Mouse (Mus musculus): ENCODE measurements around the gene Gnaq. TPM values are rescaled to one million over a fixed set of nuclear protein-coding genes. Genes with fewer than 3 reads are reported as not detected.

Gnaq gene
- total RNA-seq, 2 experiments from 2014 or later = 47.2 to 53.6 TPM

GRCm38 (mm10) chr19:16301336-16301735, 168.7 kb downstream of the Gnaq start:
- DNase-seq (ENCODE audit: low spot score in 2 of 2) = no peak

GRCm38 (mm10) chr19:16309031-16309430, 176.4 kb downstream of the Gnaq start:
- DNase-seq (ENCODE audit: low spot score in 2 of 2) = no peak

- DNase-seq (ENCODE audit: low spot score in 2 of 2) = no peak
Measured at GRCm38 (mm10) chr19:16314295-16314821, 181.7 kb downstream of the Gnaq start.

GRCm38 (mm10) chr19:16315525-16315924, 182.9 kb downstream of the Gnaq start:
- no peak for DNase-seq (ENCODE audit: low spot score in 2 of 2)

GRCm38 (mm10) chr19:16318128-16318811, 185.6 kb downstream of the Gnaq start:
- DNase-seq (ENCODE audit: low spot score in 2 of 2) = no peak

GRCm38 (mm10) chr19:16319986-16320385, 187.4 kb downstream of the Gnaq start:
- DNase-seq (ENCODE audit: low spot score in 2 of 2) = no peak

- DNase-seq (ENCODE audit: low spot score in 2 of 2) = no peak
Measured at GRCm38 (mm10) chr19:16322986-16323385, 190.4 kb downstream of the Gnaq start.

GRCm38 (mm10) chr19:16324239-16324638, 191.6 kb downstream of the Gnaq start:
- no peak for DNase-seq (ENCODE audit: low spot score in 2 of 2)

GRCm38 (mm10) chr19:16325911-16326310, 193.3 kb downstream of the Gnaq start:
- DNase-seq (ENCODE audit: low spot score in 2 of 2) = peak in 1 of 2 experiments; percentile 18

- DNase-seq (ENCODE audit: low spot score in 2 of 2) = no peak
Measured at GRCm38 (mm10) chr19:16327401-16328073, 194.9 kb downstream of the Gnaq start.

- peak; percentile 72 to 79 for DNase-seq (ENCODE audit: low spot score in 2 of 2)
Measured at GRCm38 (mm10) chr19:16328074-16328850, 195.6 kb downstream of the Gnaq start.

- DNase-seq (ENCODE audit: low spot score in 2 of 2) = no peak
Measured at GRCm38 (mm10) chr19:16329056-16329455, 196.4 kb downstream of the Gnaq start.

GRCm38 (mm10) chr19:16329648-16330047, 197.0 kb downstream of the Gnaq start:
- DNase-seq (ENCODE audit: low spot score in 2 of 2) = no peak

GRCm38 (mm10) chr19:16330161-16330560, 197.5 kb downstream of the Gnaq start:
- no peak for DNase-seq (ENCODE audit: low spot score in 2 of 2)

GRCm38 (mm10) chr19:16331047-16331446, 198.4 kb downstream of the Gnaq start:
- DNase-seq (ENCODE audit: low spot score in 2 of 2) = no peak

- DNase-seq (ENCODE audit: low spot score in 2 of 2) = no peak
Measured at GRCm38 (mm10) chr19:16337866-16338530, 205.4 kb downstream of the Gnaq start.

GRCm38 (mm10) chr19:16339954-16340586, 207.4 kb downstream of the Gnaq start:
- DNase-seq (ENCODE audit: low spot score in 2 of 2) = no peak

GRCm38 (mm10) chr19:16342702-16343101, 210.1 kb downstream of the Gnaq start:
- DNase-seq (ENCODE audit: low spot score in 2 of 2) = no peak

- DNase-seq (ENCODE audit: low spot score in 2 of 2) = no peak
Measured at GRCm38 (mm10) chr19:16345516-16345915, 212.9 kb downstream of the Gnaq start.

GRCm38 (mm10) chr19:16347037-16347436, 214.4 kb downstream of the Gnaq start:
- no peak for DNase-seq (ENCODE audit: low spot score in 2 of 2)

GRCm38 (mm10) chr19:16353701-16354136, 221.1 kb downstream of the Gnaq start:
- DNase-seq (ENCODE audit: low spot score in 2 of 2) = no peak
